Mouse (Mus musculus): Measurements from ENCODE around the gene Pde4dip. TPM values are rescaled to one million over a fixed set of nuclear protein-coding genes. Genes with fewer than 3 reads are reported as not detected.
A peak's percentile ranks its signal among the peaks of the same experiment; 100 is the strongest.

Pde4dip gene
- polyA plus RNA-seq, 1 experiment from 2014 or later: 22.4 TPM

GRCm38 (mm10) chr3:97887785-97888167, 731 bp downstream of the Pde4dip start:
- Histone ChIP-seq H3K4me1 (replicated peaks) (peaks cover 11% of the 10 kb centered on the region), H3K27ac (no peak overlapping the region), H3K27me3 (ENCODE audit: insufficient read depth, poor library complexity, severe bottlenecking) (peaks cover 45% of the 10 kb centered on the region), H3K4me3 (peak overlapping the region; percentile 66), H3K9me3 (no peaks in the 10 kb centered on the region), H3K36me3 (no peaks in the 10 kb centered on the region)
- WGBS: 65% methylated on average over 5 of the region's 5 CpGs
- no peak for DNase-seq (ENCODE audit: low spot score)

GRCm38 (mm10) chr3:97881576-97881975, 6.9 kb downstream of the Pde4dip start:
- Histone ChIP-seq H3K9me3 (no peaks in the 10 kb centered on the region), H3K36me3 (no peaks in the 10 kb centered on the region), H3K27ac (no peak overlapping the region), H3K27me3 (ENCODE audit: insufficient read depth, poor library complexity, severe bottlenecking) (no peaks in the 10 kb centered on the region; the same call in 1 of the 2 replicates), H3K4me3 (no peak overlapping the region), H3K4me1 (replicated peaks) (peaks cover 14% of the 10 kb centered on the region)
- 94% methylated on average over 5 of the region's 5 CpGs for WGBS
- DNase-seq (ENCODE audit: low spot score): no peak

GRCm38 (mm10) chr3:97879222-97879621, 9.3 kb downstream of the Pde4dip start:
- no peak overlapping the region for H3K4me3 ChIP-seq
- peak; percentile 81 for DNase-seq (ENCODE audit: low spot score)
- H3K27me3 ChIP-seq (ENCODE audit: insufficient read depth, poor library complexity, severe bottlenecking): no peaks in the 10 kb centered on the region
- H3K36me3 ChIP-seq: no peaks in the 10 kb centered on the region
- 21% methylated on average over 5 of the region's 5 CpGs for WGBS
- H3K9me3 ChIP-seq: no peaks in the 10 kb centered on the region
- H3K27ac ChIP-seq: no peak overlapping the region
- peaks cover 25% of the 10 kb centered on the region for H3K4me1 ChIP-seq (replicated peaks)

- Histone ChIP-seq H3K27ac (no peak overlapping the region), H3K4me3 (no peak overlapping the region), H3K36me3 (no peaks in the 10 kb centered on the region), H3K27me3 (ENCODE audit: insufficient read depth, poor library complexity, severe bottlenecking) (no peaks in the 10 kb centered on the region), H3K9me3 (no peaks in the 10 kb centered on the region), H3K4me1 (replicated peaks) (peaks cover 25% of the 10 kb centered on the region)
- WGBS: 44% methylated on average over 8 of the region's 8 CpGs
- peak; percentile 27 for DNase-seq (ENCODE audit: low spot score)
Measured at GRCm38 (mm10) chr3:97876259-97876658, 12.2 kb downstream of the Pde4dip start.

- Histone ChIP-seq H3K27ac (no peak overlapping the region), H3K36me3 (no peaks in the 10 kb centered on the region), H3K4me1 (replicated peaks) (peaks cover 25% of the 10 kb centered on the region), H3K4me3 (no peak overlapping the region), H3K9me3 (no peaks in the 10 kb centered on the region), H3K27me3 (ENCODE audit: insufficient read depth, poor library complexity, severe bottlenecking) (peaks cover under 1% of the 10 kb centered on the region)
- no peak for DNase-seq (ENCODE audit: low spot score)
- WGBS: 20% methylated on average over 5 of the region's 5 CpGs
Measured at GRCm38 (mm10) chr3:97874777-97875176, 13.7 kb downstream of the Pde4dip start.

- DNase-seq (ENCODE audit: low spot score): no peak
- Histone ChIP-seq H3K36me3 (no peaks in the 10 kb centered on the region), H3K9me3 (no peaks in the 10 kb centered on the region), H3K27me3 (ENCODE audit: insufficient read depth, poor library complexity, severe bottlenecking) (peaks cover 48% of the 10 kb centered on the region), H3K27ac (no peak overlapping the region), H3K4me3 (no peak overlapping the region), H3K4me1 (replicated peaks) (peaks cover 20% of the 10 kb centered on the region)
- 82% methylated on average over 4 of the region's 4 CpGs for WGBS
Measured at GRCm38 (mm10) chr3:97869730-97870129, 18.8 kb downstream of the Pde4dip start.

GRCm38 (mm10) chr3:97868733-97869132, 19.8 kb downstream of the Pde4dip start:
- no peaks in the 10 kb centered on the region for H3K9me3 ChIP-seq
- no peak for DNase-seq (ENCODE audit: low spot score)
- H3K36me3 ChIP-seq: no peaks in the 10 kb centered on the region
- H3K4me3 ChIP-seq: no peak overlapping the region
- 56% methylated on average over 5 of the region's 5 CpGs for WGBS
- H3K4me1 ChIP-seq (replicated peaks): peaks cover 15% of the 10 kb centered on the region
- peaks cover 48% of the 10 kb centered on the region for H3K27me3 ChIP-seq (ENCODE audit: insufficient read depth, poor library complexity, severe bottlenecking)
- H3K27ac ChIP-seq: no peak overlapping the region

- Histone ChIP-seq H3K4me3 (peak overlapping the region; percentile 63), H3K9me3 (no peaks in the 10 kb centered on the region), H3K36me3 (no peaks in the 10 kb centered on the region), H3K27ac (peak overlapping the region; percentile 56), H3K27me3 (ENCODE audit: insufficient read depth, poor library complexity, severe bottlenecking) (peaks cover 48% of the 10 kb centered on the region), H3K4me1 (replicated peaks) (peaks cover 15% of the 10 kb centered on the region)
- DNase-seq (ENCODE audit: low spot score): peak; percentile 66
- 4% methylated on average over 42 of the region's 42 CpGs for WGBS
Measured at GRCm38 (mm10) chr3:97868024-97868689, 20.4 kb downstream of the Pde4dip start.

- H3K4me3 ChIP-seq: peak overlapping the region; percentile 63
- peaks cover 15% of the 10 kb centered on the region for H3K4me1 ChIP-seq (replicated peaks)
- H3K36me3 ChIP-seq: no peaks in the 10 kb centered on the region
- H3K27ac ChIP-seq: peak overlapping the region; percentile 56
- DNase-seq (ENCODE audit: low spot score): peak; percentile 17
- peaks cover 51% of the 10 kb centered on the region for H3K27me3 ChIP-seq (ENCODE audit: insufficient read depth, poor library complexity, severe bottlenecking)
- H3K9me3 ChIP-seq: no peaks in the 10 kb centered on the region
- 1% methylated on average over 28 of the region's 28 CpGs for WGBS
Measured at GRCm38 (mm10) chr3:97867221-97868023, 21.1 kb downstream of the Pde4dip start.

GRCm38 (mm10) chr3:97866696-97867095, 21.8 kb downstream of the Pde4dip start:
- Histone ChIP-seq H3K27me3 (ENCODE audit: insufficient read depth, poor library complexity, severe bottlenecking) (peaks cover 51% of the 10 kb centered on the region), H3K9me3 (no peaks in the 10 kb centered on the region), H3K4me1 (replicated peaks) (peaks cover 15% of the 10 kb centered on the region), H3K27ac (no peak overlapping the region), H3K36me3 (no peaks in the 10 kb centered on the region), H3K4me3 (peak overlapping the region; percentile 63; the same call in 1 of the 2 replicates)
- 64% methylated on average over 4 of the region's 4 CpGs for whole genome bisulfite sequencing
- no peak for DNase-seq (ENCODE audit: low spot score)

GRCm38 (mm10) chr3:97860820-97861451, 27.6 kb downstream of the Pde4dip start:
- 94% methylated on average over 7 of the region's 7 CpGs for WGBS
- no peak overlapping the region for H3K27ac ChIP-seq
- peaks cover 12% of the 10 kb centered on the region for H3K27me3 ChIP-seq (ENCODE audit: insufficient read depth, poor library complexity, severe bottlenecking)
- DNase-seq (ENCODE audit: low spot score): no peak
- no peaks in the 10 kb centered on the region for H3K9me3 ChIP-seq
- H3K4me1 ChIP-seq (replicated peaks): no peaks in the 10 kb centered on the region
- H3K4me3 ChIP-seq: no peak overlapping the region
- no peaks in the 10 kb centered on the region for H3K36me3 ChIP-seq

GRCm38 (mm10) chr3:97859400-97859799, 29.1 kb downstream of the Pde4dip start:
- no peak for DNase-seq (ENCODE audit: low spot score)
- no peak overlapping the region for H3K27ac ChIP-seq
- H3K4me3 ChIP-seq: no peak overlapping the region
- WGBS: 88% methylated on average over 1 of the region's 1 CpGs
- 0 out of 2 replicates have a peak, but pooled peaks cover 3% of the 10 kb centered on the region for H3K4me1 ChIP-seq (replicated peaks)
- 0 out of 2 replicates have a peak, but pooled peaks cover 3% of the 10 kb centered on the region for H3K27me3 ChIP-seq (ENCODE audit: insufficient read depth, poor library complexity, severe bottlenecking)
- H3K9me3 ChIP-seq: no peaks in the 10 kb centered on the region
- no peaks in the 10 kb centered on the region for H3K36me3 ChIP-seq
